Mouse (Mus musculus): Measurements from ENCODE around the gene Ikbke.
"Not testable (repeated sequence)": the region's sequence is repeated elsewhere in the genome, so short reads cannot be mapped to it uniquely, and the experiment has no call there.

The Ikbke gene

GRCm38 (mm10) chr1:131281731-131282130 is 2.3 kb upstream of the Ikbke start:
- DNase-seq = no peak

- no peak for DNase-seq
These were observed 874 bp upstream of the Ikbke start for GRCm38 (mm10) chr1:131280280-131280679.

- no peak for DNase-seq
These were observed 575 bp downstream of the Ikbke start for GRCm38 (mm10) chr1:131278606-131279455.

- DNase-seq = no peak
These were observed 2.6 kb downstream of the Ikbke start for GRCm38 (mm10) chr1:131276831-131277230.

GRCm38 (mm10) chr1:131275577-131275976 is 3.8 kb downstream of the Ikbke start:
- no peak for DNase-seq

GRCm38 (mm10) chr1:131274725-131275539 is 4.5 kb downstream of the Ikbke start:
- DNase-seq = no peak

GRCm38 (mm10) chr1:131269797-131270578 is 9.4 kb downstream of the Ikbke start:
- DNase-seq = peak; percentile 85 to 88

- DNase-seq = no peak
These were observed 10.6 kb downstream of the Ikbke start for GRCm38 (mm10) chr1:131268776-131269175.

GRCm38 (mm10) chr1:131263905-131264304 is 15.5 kb downstream of the Ikbke start:
- no peak for DNase-seq

GRCm38 (mm10) chr1:131260309-131260656 is 19.1 kb downstream of the Ikbke start:
- DNase-seq = peak; percentile 73 to 86

GRCm38 (mm10) chr1:131259632-131260308 is 19.6 kb downstream of the Ikbke start:
- no peak for DNase-seq

GRCm38 (mm10) chr1:131257288-131257687 is 22.1 kb downstream of the Ikbke start:
- DNase-seq = no peak

GRCm38 (mm10) chr1:131252516-131253250 is 26.7 kb downstream of the Ikbke start:
- DNase-seq = not testable (repeated sequence)

GRCm38 (mm10) chr1:131246433-131247395 is 32.7 kb downstream of the Ikbke start:
- DNase-seq = peak; percentile 57 to 78

GRCm38 (mm10) chr1:131245926-131246325 is 33.5 kb downstream of the Ikbke start:
- DNase-seq = peak; percentile 58 to 77

GRCm38 (mm10) chr1:131245089-131245856 is 34.1 kb downstream of the Ikbke start, which contains the start of gene Rassf5:
Rassf5 (minus strand) TSS chr1:131245258.
- DNase-seq = peak; percentile 91

- peak; percentile 68 to 73 for DNase-seq
These were observed 34.8 kb downstream of the Ikbke start for GRCm38 (mm10) chr1:131244536-131245088.

GRCm38 (mm10) chr1:131242956-131243355 is 36.5 kb downstream of the Ikbke start:
- DNase-seq = no peak

- DNase-seq = peak; percentile 61
These were observed 39.7 kb downstream of the Ikbke start for GRCm38 (mm10) chr1:131239576-131240193.

All from cerebellum, postnatal 25 days (tissue).